Mouse (Mus musculus): ENCODE measurements around the gene Sgk1. TPM values are rescaled to one million over a fixed set of nuclear protein-coding genes. Genes with fewer than 3 reads are reported as not detected.

Gene Sgk1
- polyA plus RNA-seq, 1 experiment from 2014 or later = 16.3 TPM

GRCm38 (mm10) chr10:21991986-21992833, 110.2 kb downstream of the Sgk1 start:
- no peak overlapping the region for H3K9ac ChIP-seq
- H3K27me3 ChIP-seq = peaks cover 19% of the 10 kb centered on the region
- H3K4me2 ChIP-seq = peak overlapping the region; percentile 94
- ATAC-seq = no peak
- no peaks in the 10 kb centered on the region for H3K9me3 ChIP-seq (replicated peaks)
- peaks cover 11% of the 10 kb centered on the region for H3K4me1 ChIP-seq
- H3K4me3 ChIP-seq = peak overlapping the region; percentile 63; the same call in 1 of the 2 replicates
- H3K27ac ChIP-seq = no peak overlapping the region
- H3K36me3 ChIP-seq (ENCODE audit: poor library complexity, severe bottlenecking) = 0 out of 2 replicates have a peak, but pooled peaks cover 7% of the 10 kb centered on the region
- WGBS = 18% methylated on average over 17 of the region's 17 CpGs

GRCm38 (mm10) chr10:21992834-21993514, 111.0 kb downstream of the Sgk1 start:
- Histone ChIP-seq H3K9ac (no peak overlapping the region), H3K27me3 (peaks cover 19% of the 10 kb centered on the region), H3K36me3 (ENCODE audit: poor library complexity, severe bottlenecking) (peaks cover 13% of the 10 kb centered on the region; the same call in 1 of the 2 replicates), H3K4me1 (peaks cover 11% of the 10 kb centered on the region), H3K4me3 (peak overlapping the region; percentile 63), H3K4me2 (peak overlapping the region; percentile 94), H3K27ac (no peak overlapping the region), H3K9me3 (replicated peaks) (no peaks in the 10 kb centered on the region)
- no peak; the same call in 1 of the 2 replicates for ATAC-seq
- under 1% methylated on average over 30 of the region's 30 CpGs for WGBS

GRCm38 (mm10) chr10:21993515-21994373, 111.8 kb downstream of the Sgk1 start:
- Histone ChIP-seq H3K9me3 (replicated peaks) (no peaks in the 10 kb centered on the region), H3K36me3 (ENCODE audit: poor library complexity, severe bottlenecking) (peaks cover 14% of the 10 kb centered on the region; the same call in 1 of the 2 replicates), H3K27ac (0 out of 2 replicates have a peak overlapping the region, but pooled peaks have one; percentile 20), H3K4me2 (peak overlapping the region; percentile 94), H3K4me3 (peak overlapping the region; percentile 63), H3K27me3 (peaks cover 19% of the 10 kb centered on the region), H3K9ac (peak overlapping the region; percentile 72), H3K4me1 (peaks cover 11% of the 10 kb centered on the region)
- WGBS = under 1% methylated on average over 59 of the region's 60 CpGs
- ATAC-seq = peak; percentile 73

- H3K4me3 ChIP-seq = peak overlapping the region; percentile 63
Measured at GRCm38 (mm10) chr10:21994431-21994914, 112.5 kb downstream of the Sgk1 start.

GRCm38 (mm10) chr10:21995221-21995620, 113.2 kb downstream of the Sgk1 start:
- Histone ChIP-seq H3K27me3 (peaks cover 19% of the 10 kb centered on the region), H3K9me3 (replicated peaks) (no peaks in the 10 kb centered on the region), H3K4me3 (peak overlapping the region; percentile 63), H3K4me1 (peaks cover 11% of the 10 kb centered on the region), H3K4me2 (peak overlapping the region; percentile 94), H3K9ac (no peak overlapping the region), H3K27ac (no peak overlapping the region), H3K36me3 (ENCODE audit: poor library complexity, severe bottlenecking) (peaks cover 16% of the 10 kb centered on the region; the same call in 1 of the 2 replicates)
- ATAC-seq = no peak
- 11% methylated on average over 12 of the region's 12 CpGs for WGBS

More at GRCm38 (mm10) chr10:21994431-21994914, 112.5 kb downstream of the Sgk1 start:
- Histone ChIP-seq H3K4me2 (peak overlapping the region; percentile 94), H3K27ac (0 out of 2 replicates have a peak overlapping the region, but pooled peaks have one; percentile 20), H3K36me3 (ENCODE audit: poor library complexity, severe bottlenecking) (peaks cover 16% of the 10 kb centered on the region; the same call in 1 of the 2 replicates), H3K4me1 (peaks cover 11% of the 10 kb centered on the region), H3K9ac (peak overlapping the region; percentile 72), H3K9me3 (replicated peaks) (no peaks in the 10 kb centered on the region), H3K27me3 (peaks cover 19% of the 10 kb centered on the region)
- peak; percentile 97 for ATAC-seq
- WGBS = under 1% methylated on average over 40 of the region's 40 CpGs

- Histone ChIP-seq H3K4me2 (peak overlapping the region; percentile 28), H3K4me1 (peaks cover 11% of the 10 kb centered on the region), H3K27ac (no peak overlapping the region), H3K36me3 (ENCODE audit: poor library complexity, severe bottlenecking) (peaks cover 16% of the 10 kb centered on the region; the same call in 1 of the 2 replicates), H3K4me3 (0 out of 2 replicates have a peak overlapping the region, but pooled peaks have one; percentile 63), H3K27me3 (peaks cover 19% of the 10 kb centered on the region), H3K9ac (no peak overlapping the region), H3K9me3 (replicated peaks) (no peaks in the 10 kb centered on the region)
- whole genome bisulfite sequencing = 62% methylated on average over 11 of the region's 11 CpGs
- no peak for ATAC-seq
Measured at GRCm38 (mm10) chr10:21995661-21996308, 113.8 kb downstream of the Sgk1 start.

- H3K4me2 ChIP-seq = no peak overlapping the region
- WGBS = 93% methylated on average over 14 of the region's 14 CpGs
Measured at GRCm38 (mm10) chr10:21996660-21997447, 114.9 kb downstream of the Sgk1 start.

GRCm38 (mm10) chr10:21997550-21998204, 115.7 kb downstream of the Sgk1 start:
- Histone ChIP-seq H3K4me1 (peaks cover 8% of the 10 kb centered on the region), H3K4me3 (no peak overlapping the region), H3K9me3 (replicated peaks) (no peaks in the 10 kb centered on the region), H3K4me2 (no peak overlapping the region), H3K27me3 (peaks cover 4% of the 10 kb centered on the region; the same call in 1 of the 2 replicates), H3K36me3 (ENCODE audit: poor library complexity, severe bottlenecking) (peaks cover 16% of the 10 kb centered on the region; the same call in 1 of the 2 replicates), H3K27ac (no peak overlapping the region), H3K9ac (no peak overlapping the region)
- 89% methylated on average over 12 of the region's 12 CpGs for WGBS
- no peak for ATAC-seq

More at GRCm38 (mm10) chr10:21996660-21997447, 114.9 kb downstream of the Sgk1 start:
- no peak overlapping the region for H3K4me3 ChIP-seq
- H3K4me1 ChIP-seq = peaks cover 11% of the 10 kb centered on the region
- peaks cover 16% of the 10 kb centered on the region; the same call in 1 of the 2 replicates for H3K36me3 ChIP-seq (ENCODE audit: poor library complexity, severe bottlenecking)
- H3K9me3 ChIP-seq (replicated peaks) = no peaks in the 10 kb centered on the region
- ATAC-seq = no peak
- peaks cover 13% of the 10 kb centered on the region for H3K27me3 ChIP-seq
- H3K27ac ChIP-seq = no peak overlapping the region
- no peak overlapping the region for H3K9ac ChIP-seq

- H3K4me2 ChIP-seq = no peak overlapping the region; the same call in 1 of the 2 replicates
- H3K4me3 ChIP-seq = no peak overlapping the region
- no peak overlapping the region for H3K9ac ChIP-seq
Measured at GRCm38 (mm10) chr10:21998503-21999180, 116.7 kb downstream of the Sgk1 start.

More at GRCm38 (mm10) chr10:21998503-21999180, 116.7 kb downstream of the Sgk1 start:
- H3K27me3 ChIP-seq = no peaks in the 10 kb centered on the region
- WGBS = 81% methylated on average over 28 of the region's 28 CpGs
- no peak for ATAC-seq
- H3K9me3 ChIP-seq (replicated peaks) = no peaks in the 10 kb centered on the region
- no peaks in the 10 kb centered on the region for H3K4me1 ChIP-seq
- H3K36me3 ChIP-seq (ENCODE audit: poor library complexity, severe bottlenecking) = peaks cover 16% of the 10 kb centered on the region; the same call in 1 of the 2 replicates
- no peak overlapping the region for H3K27ac ChIP-seq
